Mouse (Mus musculus): ENCODE data around the gene Zbtb22. TPM values are rescaled to one million over a fixed set of nuclear protein-coding genes. Genes with fewer than 3 reads are reported as not detected.
"Not testable (repeated sequence)": the region's sequence is repeated elsewhere in the genome, so short reads cannot be mapped to it uniquely, and the experiment has no call there.

Zbtb22 gene
- polyA plus RNA-seq, 1 experiment from 2014 or later = 18.2 TPM

GRCm38 (mm10) chr17:33938783-33939182 lies 23.1 kb downstream of the Zbtb22 start:
- H3K4me3 ChIP-seq (ENCODE audit: inconsistent target) = no peak overlapping the region
- 76% methylated on average over 11 of the region's 11 CpGs for WGBS (ENCODE audit: missing documents)
- peaks cover 52% of the 10 kb centered on the region for H3K79me2 ChIP-seq (ENCODE audit: inconsistent target)
- H3K36me3 ChIP-seq (ENCODE audit: inconsistent target) = peaks cover 31% of the 10 kb centered on the region
- no peak overlapping the region for H3K27ac ChIP-seq

GRCm38 (mm10) chr17:33940206-33940805 lies 24.6 kb downstream of the Zbtb22 start, which contains the start of the genes Pfdn6 and Wdr46:
Gene Pfdn6, minus strand, starts transcription at chr17:33940343.
Gene Wdr46, plus strand, starts transcription at chr17:33940660.
- 2% methylated on average over 36 of the region's 36 CpGs for WGBS (ENCODE audit: missing documents)
- Histone ChIP-seq H3K4me3 (ENCODE audit: inconsistent target) (peak within 1 kb of the TSS; percentile 98), H3K27ac (peak within 1 kb of the TSS; percentile 86), H3K79me2 (ENCODE audit: inconsistent target) (peaks cover 37% of the 10 kb centered on the region), H3K36me3 (ENCODE audit: inconsistent target) (peaks cover 28% of the 10 kb centered on the region)

- WGBS (ENCODE audit: missing documents) = 2% methylated on average over 26 of the region's 26 CpGs
- H3K4me3 ChIP-seq (ENCODE audit: inconsistent target) = peak overlapping the region; percentile 98
- H3K36me3 ChIP-seq (ENCODE audit: inconsistent target) = peaks cover 21% of the 10 kb centered on the region
- H3K27ac ChIP-seq = no peak overlapping the region
- peaks cover 30% of the 10 kb centered on the region for H3K79me2 ChIP-seq (ENCODE audit: inconsistent target)
Measured at GRCm38 (mm10) chr17:33940981-33941380, 25.3 kb downstream of the Zbtb22 start.

- peaks cover 28% of the 10 kb centered on the region for H3K79me2 ChIP-seq (ENCODE audit: inconsistent target)
- peaks cover 19% of the 10 kb centered on the region for H3K36me3 ChIP-seq (ENCODE audit: inconsistent target)
- peak overlapping the region; percentile 98 for H3K4me3 ChIP-seq (ENCODE audit: inconsistent target)
- no peak overlapping the region for H3K27ac ChIP-seq
- WGBS (ENCODE audit: missing documents) = 43% methylated on average over 19 of the region's 19 CpGs
Measured at GRCm38 (mm10) chr17:33941381-33941780, 25.7 kb downstream of the Zbtb22 start.

- WGBS (ENCODE audit: missing documents) = 94% methylated on average over 15 of the region's 15 CpGs
- H3K36me3 ChIP-seq (ENCODE audit: inconsistent target) = peaks cover 7% of the 10 kb centered on the region; the same call in 1 of the 2 replicates
Measured at GRCm38 (mm10) chr17:33943454-33943853, 27.8 kb downstream of the Zbtb22 start.

GRCm38 (mm10) chr17:33947430-33948089 lies 31.9 kb downstream of the Zbtb22 start:
- H3K79me2 ChIP-seq (ENCODE audit: inconsistent target) = peaks cover 30% of the 10 kb centered on the region; the same call in 1 of the 2 replicates
- peak overlapping the region; percentile 65 for H3K27ac ChIP-seq
- peaks cover 14% of the 10 kb centered on the region; the same call in 1 of the 2 replicates for H3K36me3 ChIP-seq (ENCODE audit: inconsistent target)
- no peak overlapping the region for H3K4me3 ChIP-seq (ENCODE audit: inconsistent target)
- WGBS (ENCODE audit: missing documents) = 20% methylated on average over 10 of the region's 10 CpGs

More at GRCm38 (mm10) chr17:33943454-33943853, 27.8 kb downstream of the Zbtb22 start:
- H3K4me3 ChIP-seq (ENCODE audit: inconsistent target) = no peak overlapping the region
- H3K27ac ChIP-seq = no peak overlapping the region
- H3K79me2 ChIP-seq (ENCODE audit: inconsistent target) = peaks cover 30% of the 10 kb centered on the region

- H3K79me2 ChIP-seq (ENCODE audit: inconsistent target) = peaks cover 35% of the 10 kb centered on the region
- H3K4me3 ChIP-seq (ENCODE audit: inconsistent target) = no peak overlapping the region
- H3K36me3 ChIP-seq (ENCODE audit: inconsistent target) = peaks cover 21% of the 10 kb centered on the region; the same call in 1 of the 2 replicates
- H3K27ac ChIP-seq = peak overlapping the region; percentile 65
- WGBS (ENCODE audit: missing documents) = 92% methylated on average over 22 of the region's 22 CpGs
Measured at GRCm38 (mm10) chr17:33948090-33948904, 32.6 kb downstream of the Zbtb22 start.

- H3K27ac ChIP-seq = no peak overlapping the region
- 93% methylated on average over 18 of the region's 19 CpGs for WGBS (ENCODE audit: missing documents)
- no peak overlapping the region for H3K4me3 ChIP-seq (ENCODE audit: inconsistent target)
- peaks cover 42% of the 10 kb centered on the region for H3K79me2 ChIP-seq (ENCODE audit: inconsistent target)
- peaks cover 23% of the 10 kb centered on the region; the same call in 1 of the 2 replicates for H3K36me3 ChIP-seq (ENCODE audit: inconsistent target)
Measured at GRCm38 (mm10) chr17:33948905-33949537, 33.3 kb downstream of the Zbtb22 start.

- WGBS (ENCODE audit: missing documents) = 83% methylated on average over 10 of the region's 10 CpGs
- Histone ChIP-seq H3K27ac (no peak overlapping the region), H3K4me3 (ENCODE audit: inconsistent target) (peak overlapping the region; percentile 41; the same call in 1 of the 2 replicates), H3K36me3 (ENCODE audit: inconsistent target) (peaks cover 17% of the 10 kb centered on the region; the same call in 1 of the 2 replicates), H3K79me2 (ENCODE audit: inconsistent target) (peaks cover 54% of the 10 kb centered on the region)
Measured at GRCm38 (mm10) chr17:33950131-33950625, 34.5 kb downstream of the Zbtb22 start.

GRCm38 (mm10) chr17:33951021-33951946 lies 35.6 kb downstream of the Zbtb22 start, which contains the start of gene B3galt4:
Gene B3galt4, minus strand, starts transcription at chr17:33951488.
- peak within 1 kb of the TSS; percentile 41 for H3K4me3 ChIP-seq (ENCODE audit: inconsistent target)
- WGBS (ENCODE audit: missing documents) = 3% methylated on average over 43 of the region's 45 CpGs
- peaks cover 58% of the 10 kb centered on the region for H3K79me2 ChIP-seq (ENCODE audit: inconsistent target)
- peak within 1 kb of the TSS; percentile 54 for H3K27ac ChIP-seq
- H3K36me3 ChIP-seq (ENCODE audit: inconsistent target) = peaks cover 17% of the 10 kb centered on the region; the same call in 1 of the 2 replicates

- WGBS (ENCODE audit: missing documents) = 91% methylated on average over 13 of the region's 13 CpGs
- H3K27ac ChIP-seq; H3K4me3 ChIP-seq (ENCODE audit: inconsistent target): not testable (repeated sequence)
- H3K36me3 ChIP-seq (ENCODE audit: inconsistent target) = peaks cover 17% of the 10 kb centered on the region; the same call in 1 of the 2 replicates
- peaks cover 66% of the 10 kb centered on the region for H3K79me2 ChIP-seq (ENCODE audit: inconsistent target)
Measured at GRCm38 (mm10) chr17:33952015-33952414, 36.3 kb downstream of the Zbtb22 start.

- H3K27ac ChIP-seq = no peak overlapping the region
- peaks cover 73% of the 10 kb centered on the region for H3K79me2 ChIP-seq (ENCODE audit: inconsistent target)
- 84% methylated on average over 4 of the region's 4 CpGs for WGBS (ENCODE audit: missing documents)
- H3K36me3 ChIP-seq (ENCODE audit: inconsistent target) = peaks cover 17% of the 10 kb centered on the region; the same call in 1 of the 2 replicates
- no peak overlapping the region for H3K4me3 ChIP-seq (ENCODE audit: inconsistent target)
Measured at GRCm38 (mm10) chr17:33952879-33953278, 37.2 kb downstream of the Zbtb22 start.

- Histone ChIP-seq H3K36me3 (ENCODE audit: inconsistent target) (peaks cover 17% of the 10 kb centered on the region; the same call in 1 of the 2 replicates), H3K27ac (no peak overlapping the region), H3K79me2 (ENCODE audit: inconsistent target) (peaks cover 75% of the 10 kb centered on the region), H3K4me3 (ENCODE audit: inconsistent target) (no peak overlapping the region)
- 78% methylated on average over 3 of the region's 3 CpGs for WGBS (ENCODE audit: missing documents)
Measured at GRCm38 (mm10) chr17:33953310-33953709, 37.6 kb downstream of the Zbtb22 start.
